Comparison of ENCODE assay signal across 17 mouse cellular contexts in the genomic region with DNA sequence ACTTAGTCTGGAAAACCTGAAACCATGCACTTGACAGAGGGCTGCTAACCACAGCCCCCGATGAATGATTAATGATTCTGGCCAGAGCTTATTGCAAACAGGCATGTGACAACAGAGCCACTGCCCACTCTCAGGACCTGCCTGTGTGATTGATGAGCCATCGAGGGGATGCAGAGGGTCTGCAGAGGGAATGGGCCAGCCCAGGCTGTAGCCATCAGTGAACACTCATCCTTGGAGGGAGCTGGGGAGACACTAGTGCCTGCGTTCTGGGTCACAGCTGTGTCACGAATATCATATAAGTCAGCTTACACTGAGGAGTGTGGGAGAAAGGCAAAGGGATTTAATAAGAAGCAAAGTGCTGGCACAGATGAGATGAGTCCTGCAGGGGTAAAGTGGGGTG.
DNase-seq lines count a peak whose midpoint lies in the region; ATAC-seq and TF ChIP-seq lines count a peak whose summit lies in the region.
"Had no signal": no experiment of that assay in that cellular context is flagged by ENCODE, and none has a peak within 500 bp of the region (broad histone marks: within the 10 kb centered on the region; RNA-seq: fewer than 3 reads in every experiment).

No protein-coding gene starts in this region.

- peaks cover 7% of the 10 kb centered on the region for H3K4me1 ChIP-seq in kidney, embryonic 16.5 days (ENCODE audit: insufficient read depth, low read length)
- H3K4me1 ChIP-seq in embryonic facial prominence, embryonic 14.5 days (ENCODE audit: control insufficient read depth, insufficient read depth, low read length) = 0 out of 2 replicates have a peak, but pooled peaks cover 13% of the 10 kb centered on the region
- no peaks in the 10 kb centered on the region for H3K4me1 ChIP-seq in hindbrain, postnatal 0 days (ENCODE audit: insufficient read depth, low read length)
- no peaks in the 10 kb centered on the region for H3K4me1 ChIP-seq in forebrain, embryonic 14.5 days (ENCODE audit: control insufficient read depth, insufficient read depth, low read length)
- H3K4me1 ChIP-seq: forebrain, embryonic 15.5 days; midbrain, embryonic 10.5 days had no signal

- intact Hi-C loops in left cerebral cortex, adult 2 months (cut with DNase I) = no loop called here

- H3K4me3 ChIP-seq in kidney, embryonic 16.5 days (ENCODE audit: low read length) = no peak overlapping the region
- H3K4me3 ChIP-seq in embryonic facial prominence, embryonic 14.5 days (ENCODE audit: low read depth, low read length) = no peak overlapping the region
- no peak overlapping the region for H3K4me3 ChIP-seq in hindbrain, postnatal 0 days (ENCODE audit: low read length)
- no peak overlapping the region for H3K4me3 ChIP-seq in forebrain, embryonic 14.5 days (ENCODE audit: low read depth, low read length)
- no peak overlapping the region for H3K4me3 ChIP-seq in left cerebral cortex, adult 2 months
- H3K4me3 ChIP-seq: erythroblast, embryonic 14.5 days; forebrain, embryonic 15.5 days; midbrain, embryonic 10.5 days had no signal

- H3K9ac ChIP-seq in kidney, embryonic 16.5 days (replicated peaks; ENCODE audit: low read length) = no peak overlapping the region
- H3K9ac ChIP-seq in embryonic facial prominence, embryonic 14.5 days (ENCODE audit: low read depth, low read length) = no peak overlapping the region
- no peak overlapping the region for H3K9ac ChIP-seq in hindbrain, postnatal 0 days (replicated peaks; ENCODE audit: low read length)
- no peak overlapping the region for H3K9ac ChIP-seq in forebrain, embryonic 14.5 days (ENCODE audit: low read length)
- H3K9ac ChIP-seq: forebrain, embryonic 15.5 days had no signal

- no peak for TF ChIP-seq CTCF in hindbrain, postnatal 0 days (IDR thresholded peaks at IDR 0.05; ENCODE audit: low read depth)
- TF ChIP-seq CTCF in left cerebral cortex, adult 2 months (IDR thresholded peaks at IDR 0.05) = no peak

- H3K9me3 ChIP-seq in kidney, embryonic 16.5 days (ENCODE audit: low read length) = no peaks in the 10 kb centered on the region
- no peaks in the 10 kb centered on the region for H3K9me3 ChIP-seq in embryonic facial prominence, embryonic 14.5 days (ENCODE audit: control insufficient read depth, low read length)
- no peaks in the 10 kb centered on the region for H3K9me3 ChIP-seq in hindbrain, postnatal 0 days (ENCODE audit: low read length)
- H3K9me3 ChIP-seq in forebrain, embryonic 14.5 days (replicated peaks; ENCODE audit: control insufficient read depth, low read length) = no peaks in the 10 kb centered on the region
- H3K9me3 ChIP-seq: forebrain, embryonic 15.5 days; midbrain, embryonic 10.5 days had no signal

- no peak for DNase-seq in kidney, postnatal 10 days
- DNase-seq in embryo, embryonic 10.5 days (ENCODE audit: low spot score) = peak; percentile 12
- DNase-seq in embryonic facial prominence, embryonic 14.5 days (ENCODE audit: low spot score) = no peak
- DNase-seq in hindbrain, postnatal 0 days (ENCODE audit: low spot score) = no peak
- DNase-seq in forebrain, embryonic 14.5 days (ENCODE audit: low spot score) = no peak
- DNase-seq in left cerebral cortex, adult 2 months (ENCODE audit: extremely low spot score in 1 of 2, low spot score in 2 of 2) = no peak
- DNase-seq: adrenal gland, postnatal 14 days; cerebellum, adult 11-12 months; gastrocnemius, postnatal 36 days; heart, postnatal 10 days; kidney, postnatal 25 days; lung, postnatal 14 days had no signal

- WGBS in kidney, embryonic 16.5 days = 26% methylated on average over 4 of the region's 4 CpGs
- 66% methylated on average over 4 of the region's 4 CpGs for WGBS in embryonic facial prominence, embryonic 14.5 days
- 61% methylated on average over 4 of the region's 4 CpGs for WGBS in hindbrain, postnatal 0 days
- WGBS in forebrain, embryonic 14.5 days = 84% methylated on average over 4 of the region's 4 CpGs

- H3K27me3 ChIP-seq in kidney, embryonic 16.5 days (ENCODE audit: insufficient read depth, low read length) = no peaks in the 10 kb centered on the region
- no peaks in the 10 kb centered on the region for H3K27me3 ChIP-seq in embryonic facial prominence, embryonic 14.5 days (replicated peaks; ENCODE audit: control insufficient read depth, insufficient read depth, low read length)
- no peaks in the 10 kb centered on the region for H3K27me3 ChIP-seq in hindbrain, postnatal 0 days (ENCODE audit: insufficient read depth, low read length)
- H3K27me3 ChIP-seq in forebrain, embryonic 14.5 days (replicated peaks; ENCODE audit: control insufficient read depth, insufficient read depth, low read length) = no peaks in the 10 kb centered on the region
- H3K27me3 ChIP-seq: forebrain, embryonic 15.5 days had no signal

- H3K4me2 ChIP-seq in kidney, embryonic 16.5 days (replicated peaks; ENCODE audit: low read depth, low read length) = no peak overlapping the region
- H3K4me2 ChIP-seq in embryonic facial prominence, embryonic 14.5 days (ENCODE audit: low read depth, low read length) = no peak overlapping the region
- no peak overlapping the region for H3K4me2 ChIP-seq in hindbrain, postnatal 0 days (ENCODE audit: low read depth, low read length)
- H3K4me2 ChIP-seq in forebrain, embryonic 14.5 days (ENCODE audit: low read length) = no peak overlapping the region
- H3K4me2 ChIP-seq: forebrain, embryonic 15.5 days; liver, embryonic 11.5 days had no signal

- H3K36me3 ChIP-seq in kidney, embryonic 16.5 days (ENCODE audit: insufficient read depth, low read length) = no peaks in the 10 kb centered on the region
- no peaks in the 10 kb centered on the region for H3K36me3 ChIP-seq in embryonic facial prominence, embryonic 14.5 days (ENCODE audit: control insufficient read depth, insufficient read depth, low read length)
- no peaks in the 10 kb centered on the region for H3K36me3 ChIP-seq in hindbrain, postnatal 0 days (ENCODE audit: insufficient read depth, low read length)
- H3K36me3 ChIP-seq in forebrain, embryonic 14.5 days (ENCODE audit: control insufficient read depth, insufficient read depth, low read length) = no peaks in the 10 kb centered on the region
- H3K36me3 ChIP-seq: forebrain, embryonic 15.5 days; midbrain, embryonic 10.5 days had no signal

- H3K27ac ChIP-seq in kidney, embryonic 16.5 days (ENCODE audit: low read length) = no peak overlapping the region
- no peak overlapping the region for H3K27ac ChIP-seq in embryonic facial prominence, embryonic 14.5 days (replicated peaks; ENCODE audit: low read depth, low read length)
- H3K27ac ChIP-seq in hindbrain, postnatal 0 days = no peak overlapping the region
- H3K27ac ChIP-seq in forebrain, embryonic 14.5 days (ENCODE audit: low read depth, low read length) = no peak overlapping the region
- H3K27ac ChIP-seq in left cerebral cortex, adult 2 months = no peak overlapping the region
- H3K27ac ChIP-seq: forebrain, embryonic 15.5 days; midbrain, embryonic 10.5 days had no signal

- ATAC-seq in kidney, embryonic 16.5 days (ENCODE audit: low FRiP score, low TSS enrichment) = peak; percentile 82
- ATAC-seq in embryonic facial prominence, embryonic 14.5 days (ENCODE audit: low read depth) = peak; percentile 26; the same call in 1 of the 2 replicates
- ATAC-seq in hindbrain, postnatal 0 days = 0 out of 2 replicates have a peak, but pooled peaks have one; percentile 32
- no peak for ATAC-seq in forebrain, embryonic 14.5 days
- ATAC-seq: forebrain, embryonic 15.5 days had no signal
